Mouse (Mus musculus): ENCODE results near the gene Ripk3. TPM values are rescaled to one million over a fixed set of nuclear protein-coding genes. Genes with fewer than 3 reads are reported as not detected.

Ripk3 gene
- polyA plus RNA-seq, 1 experiment from 2014 or later: 13.2 TPM

DNA sequence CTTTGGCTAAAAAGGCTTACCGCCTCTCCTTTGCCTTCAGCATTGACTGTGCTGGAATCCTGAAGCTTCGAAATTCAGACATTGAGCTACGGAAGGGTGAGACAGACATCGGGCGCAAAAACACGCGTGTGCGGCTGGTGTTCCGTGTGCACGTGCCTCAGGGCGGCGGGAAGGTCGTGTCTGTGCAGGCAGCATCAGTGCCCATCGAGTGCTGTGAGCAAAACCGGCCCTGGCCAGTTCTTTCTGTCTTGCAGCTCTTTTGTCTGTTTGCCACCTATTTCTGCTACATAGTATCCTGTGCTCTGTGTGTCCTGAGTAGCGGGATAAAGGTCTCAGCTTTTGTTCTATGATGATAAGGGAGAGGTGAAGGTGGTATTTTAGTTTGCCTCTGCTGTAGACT is 41.2 kb upstream of the Ripk3 start:
- Histone ChIP-seq H3K36me3 (ENCODE audit: control insufficient read depth, insufficient read depth, low read length) (0 out of 2 replicates have a peak, but pooled peaks cover 4% of the 10 kb centered on the region), H3K27me3 (ENCODE audit: control insufficient read depth, insufficient read depth, low read length) (no peaks in the 10 kb centered on the region), H3K9me3 (ENCODE audit: control insufficient read depth, low read length) (no peaks in the 10 kb centered on the region), H3K27ac (replicated peaks) (no peak overlapping the region), H3K9ac (ENCODE audit: low read length) (no peak overlapping the region), H3K4me3 (ENCODE audit: low read depth, low read length) (no peak overlapping the region), H3K4me2 (replicated peaks; ENCODE audit: low read depth) (no peak overlapping the region), H3K4me1 (replicated peaks; ENCODE audit: control insufficient read depth, insufficient read depth) (no peaks in the 10 kb centered on the region)
- ATAC-seq (ENCODE audit: low FRiP score, low TSS enrichment) (no peak), DNase-seq (ENCODE audit: low spot score) (no peak)
- TF ChIP-seq EP300 (optimal IDR thresholded peaks at IDR 0.05) (no peak), CTCF (IDR thresholded peaks at IDR 0.05; ENCODE audit: low read depth) (no peak)
- WGBS: 90% methylated on average over 16 of the region's 16 CpGs

DNA sequence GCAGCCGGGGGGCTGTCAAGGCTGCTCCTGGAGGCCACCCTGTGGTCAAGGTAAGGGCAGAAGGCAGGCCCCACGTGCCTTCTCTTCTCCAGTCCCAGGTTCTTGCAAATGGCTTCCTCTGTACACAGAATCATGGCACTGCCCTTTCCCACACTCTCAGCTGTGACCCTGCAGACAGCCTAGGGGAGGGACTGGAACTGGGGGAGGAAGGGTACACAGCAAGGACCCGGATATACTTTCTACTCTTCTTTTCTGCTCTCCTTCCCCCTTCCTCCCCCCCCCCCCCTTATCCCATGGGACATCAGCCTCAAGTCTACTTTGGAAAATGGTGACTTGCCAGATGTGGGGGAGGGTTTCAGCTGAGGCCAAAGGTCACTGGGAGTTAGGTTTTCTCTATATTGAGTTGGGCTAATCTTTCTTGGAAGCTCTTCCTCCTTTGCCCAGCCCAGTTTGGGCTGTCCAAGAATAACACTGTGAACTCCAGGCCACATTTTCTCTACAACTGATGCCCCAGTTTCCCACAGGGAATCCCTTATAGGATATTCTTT is 40.1 kb upstream of the Ripk3 start:
- Histone ChIP-seq H3K4me1 (replicated peaks; ENCODE audit: control insufficient read depth, insufficient read depth) (no peaks in the 10 kb centered on the region), H3K27ac (replicated peaks) (peak overlapping the region; percentile 5; the same call in 1 of the 2 replicates), H3K27me3 (ENCODE audit: control insufficient read depth, insufficient read depth, low read length) (no peaks in the 10 kb centered on the region), H3K9me3 (ENCODE audit: control insufficient read depth, low read length) (no peaks in the 10 kb centered on the region), H3K4me3 (ENCODE audit: low read depth, low read length) (no peak overlapping the region), H3K4me2 (replicated peaks; ENCODE audit: low read depth) (no peak overlapping the region), H3K36me3 (ENCODE audit: control insufficient read depth, insufficient read depth, low read length) (0 out of 2 replicates have a peak, but pooled peaks cover 4% of the 10 kb centered on the region), H3K9ac (ENCODE audit: low read length) (no peak overlapping the region)
- 35% methylated on average over 3 of the region's 3 CpGs for WGBS
- DNase-seq (ENCODE audit: low spot score): no peak
- TF ChIP-seq EP300 (optimal IDR thresholded peaks at IDR 0.05) (no peak), CTCF (IDR thresholded peaks at IDR 0.05; ENCODE audit: low read depth) (no peak)
- ATAC-seq (ENCODE audit: low FRiP score, low TSS enrichment): no peak

DNA sequence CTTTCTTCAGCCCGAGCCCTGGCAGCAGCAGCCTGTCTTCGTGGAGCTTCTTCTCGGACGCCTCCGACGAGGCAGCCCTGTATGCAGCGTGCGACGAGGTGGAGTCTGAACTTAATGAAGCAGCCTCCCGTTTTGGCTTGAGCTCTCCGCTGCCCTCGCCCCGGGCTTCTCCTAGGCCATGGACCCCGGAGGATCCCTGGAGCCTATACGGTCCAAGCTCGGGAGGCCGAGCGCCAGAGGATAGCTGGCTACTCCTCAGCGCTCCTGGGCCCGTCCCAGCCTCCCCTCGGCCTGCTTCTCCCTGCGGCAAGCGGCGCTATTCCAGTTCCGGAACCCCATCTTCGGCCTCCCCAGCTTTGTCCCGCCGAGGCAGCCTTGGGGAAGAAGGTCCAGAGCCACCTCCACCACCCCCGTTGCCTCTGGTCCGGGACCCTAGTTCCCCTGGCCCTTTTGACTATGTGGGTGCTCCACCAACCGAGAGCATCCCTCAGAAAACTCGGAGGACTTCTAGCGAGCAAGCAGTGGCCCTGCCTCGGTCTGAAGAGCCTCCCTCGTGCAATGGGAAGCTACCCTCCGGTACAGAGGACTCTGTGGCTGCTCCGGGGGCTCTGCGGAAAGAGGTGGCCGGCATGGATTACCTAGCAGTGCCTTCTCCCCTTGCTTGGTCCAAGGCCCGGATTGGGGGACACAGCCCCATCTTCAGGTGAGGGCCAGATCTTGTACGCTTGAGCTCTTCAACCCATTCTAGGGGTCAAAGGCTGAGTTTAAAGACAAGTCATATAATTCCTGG is 38.1 kb upstream of the Ripk3 start:
- ATAC-seq (ENCODE audit: low FRiP score, low TSS enrichment) (no peak), DNase-seq (ENCODE audit: low spot score) (no peak)
- no peaks in the 10 kb centered on the region for H3K9me3 ChIP-seq (ENCODE audit: control insufficient read depth, low read length)
- peak overlapping the region; percentile 45 for H3K9ac ChIP-seq (ENCODE audit: low read length)
- H3K27me3 ChIP-seq (ENCODE audit: control insufficient read depth, insufficient read depth, low read length): no peaks in the 10 kb centered on the region
- peak overlapping the region; percentile 52 for H3K4me3 ChIP-seq (ENCODE audit: low read depth, low read length)
- H3K27ac ChIP-seq (replicated peaks): peak overlapping the region; percentile 88; the same call in 1 of the 2 replicates
- TF ChIP-seq CTCF (IDR thresholded peaks at IDR 0.05; ENCODE audit: low read depth) (no peak), EP300 (optimal IDR thresholded peaks at IDR 0.05) (no peak)
- 0 out of 2 replicates have a peak, but pooled peaks cover 4% of the 10 kb centered on the region for H3K36me3 ChIP-seq (ENCODE audit: control insufficient read depth, insufficient read depth, low read length)
- peak overlapping the region; percentile 86 for H3K4me2 ChIP-seq (replicated peaks; ENCODE audit: low read depth)
- WGBS: 30% methylated on average over 41 of the region's 41 CpGs
- H3K4me1 ChIP-seq (replicated peaks; ENCODE audit: control insufficient read depth, insufficient read depth): no peaks in the 10 kb centered on the region

DNA sequence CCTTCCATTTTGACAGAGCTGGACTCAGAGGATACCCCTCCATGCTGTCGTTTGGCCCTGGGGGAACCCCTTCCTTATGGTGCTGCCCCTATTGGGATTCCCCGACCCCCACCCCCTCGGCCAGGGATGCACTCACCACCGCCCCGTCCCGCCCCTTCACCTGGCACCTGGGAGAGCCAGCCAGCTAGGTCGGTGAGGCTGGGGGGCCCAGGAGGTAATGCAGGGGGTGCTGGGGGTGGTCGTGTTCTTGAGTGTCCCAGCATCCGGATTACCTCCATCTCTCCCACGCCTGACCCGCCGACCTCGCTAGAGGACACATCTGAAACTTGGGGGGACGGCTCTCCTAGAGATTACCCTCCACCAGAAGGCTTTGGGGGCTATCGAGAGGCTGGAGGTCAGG is 37.5 kb upstream of the Ripk3 start:
- Histone ChIP-seq H3K9me3 (ENCODE audit: control insufficient read depth, low read length) (no peaks in the 10 kb centered on the region), H3K4me1 (replicated peaks; ENCODE audit: control insufficient read depth, insufficient read depth) (no peaks in the 10 kb centered on the region), H3K4me3 (ENCODE audit: low read depth, low read length) (peak overlapping the region; percentile 52), H3K4me2 (replicated peaks; ENCODE audit: low read depth) (peak overlapping the region; percentile 86), H3K36me3 (ENCODE audit: control insufficient read depth, insufficient read depth, low read length) (0 out of 2 replicates have a peak, but pooled peaks cover 4% of the 10 kb centered on the region), H3K27ac (replicated peaks) (peak overlapping the region; percentile 88), H3K9ac (ENCODE audit: low read length) (peak overlapping the region; percentile 45), H3K27me3 (ENCODE audit: control insufficient read depth, insufficient read depth, low read length) (no peaks in the 10 kb centered on the region)
- no peak for DNase-seq (ENCODE audit: low spot score)
- TF ChIP-seq CTCF (IDR thresholded peaks at IDR 0.05; ENCODE audit: low read depth) (no peak), EP300 (optimal IDR thresholded peaks at IDR 0.05) (no peak)
- no peak for ATAC-seq (ENCODE audit: low FRiP score, low TSS enrichment)
- WGBS: 19% methylated on average over 15 of the region's 15 CpGs

DNA sequence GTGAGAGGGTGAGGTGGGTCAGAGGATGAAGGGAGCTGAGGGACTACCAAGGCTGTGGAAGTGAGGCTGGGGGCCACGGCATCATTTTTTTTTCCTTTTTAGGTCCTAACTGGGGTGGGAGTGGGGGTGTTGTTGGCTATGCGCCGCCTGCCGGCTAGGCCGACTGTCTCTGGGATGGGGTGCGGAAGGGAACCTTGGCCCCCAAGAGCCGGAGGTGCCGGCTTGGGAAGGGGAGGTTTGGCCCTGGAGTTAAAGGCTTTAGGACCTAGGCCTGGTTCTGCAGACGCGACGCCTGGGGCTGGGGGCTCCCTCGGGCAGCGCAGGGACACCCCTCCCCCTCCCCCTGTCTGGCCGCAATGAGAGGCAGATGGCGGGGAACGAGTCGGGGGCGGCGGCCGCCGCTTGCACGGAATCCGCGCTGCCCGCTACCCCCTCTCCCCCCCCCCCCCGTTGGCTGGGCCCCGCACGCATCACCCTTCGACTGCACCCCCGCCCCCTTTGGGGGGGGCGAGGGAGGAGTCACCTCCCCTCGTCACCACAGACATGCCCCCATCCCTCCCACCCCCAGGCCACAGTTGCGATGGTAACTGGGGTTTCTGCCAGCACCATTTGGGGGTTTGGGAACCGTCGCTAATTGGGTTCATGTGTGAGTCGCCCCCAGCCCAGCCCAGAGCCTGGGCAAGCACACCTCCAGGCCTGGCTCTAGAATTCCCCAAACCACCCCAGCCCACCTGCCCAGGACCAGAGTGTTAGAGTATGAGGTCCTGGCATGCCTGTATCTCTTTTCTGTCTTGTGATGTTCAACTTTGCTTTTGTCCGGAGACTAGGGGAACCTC is 36.8 kb upstream of the Ripk3 start:
- peak; percentile 49 for DNase-seq (ENCODE audit: low spot score)
- 4% methylated on average over 16 of the region's 37 CpGs for WGBS

More for the DNA sequence above, 36.8 kb upstream of the Ripk3 start:
- H3K4me1 ChIP-seq (replicated peaks; ENCODE audit: control insufficient read depth, insufficient read depth): no peaks in the 10 kb centered on the region
- TF ChIP-seq EP300 (optimal IDR thresholded peaks at IDR 0.05) (no peak), CTCF (IDR thresholded peaks at IDR 0.05; ENCODE audit: low read depth) (peak; percentile 43)
- peak overlapping the region; percentile 75 for H3K9ac ChIP-seq (ENCODE audit: low read length)
- 0 out of 2 replicates have a peak, but pooled peaks cover 4% of the 10 kb centered on the region for H3K36me3 ChIP-seq (ENCODE audit: control insufficient read depth, insufficient read depth, low read length)
- ATAC-seq (ENCODE audit: low FRiP score, low TSS enrichment): no peak
- H3K27ac ChIP-seq (replicated peaks): peak overlapping the region; percentile 88
- H3K27me3 ChIP-seq (ENCODE audit: control insufficient read depth, insufficient read depth, low read length): no peaks in the 10 kb centered on the region
- H3K9me3 ChIP-seq (ENCODE audit: control insufficient read depth, low read length): no peaks in the 10 kb centered on the region
- H3K4me3 ChIP-seq (ENCODE audit: low read depth, low read length): peak overlapping the region; percentile 52
- peak overlapping the region; percentile 86 for H3K4me2 ChIP-seq (replicated peaks; ENCODE audit: low read depth)

All from stomach, postnatal 0 days (tissue).